22 mouse cellular contexts compared by ENCODE assay signal in the genomic region with DNA sequence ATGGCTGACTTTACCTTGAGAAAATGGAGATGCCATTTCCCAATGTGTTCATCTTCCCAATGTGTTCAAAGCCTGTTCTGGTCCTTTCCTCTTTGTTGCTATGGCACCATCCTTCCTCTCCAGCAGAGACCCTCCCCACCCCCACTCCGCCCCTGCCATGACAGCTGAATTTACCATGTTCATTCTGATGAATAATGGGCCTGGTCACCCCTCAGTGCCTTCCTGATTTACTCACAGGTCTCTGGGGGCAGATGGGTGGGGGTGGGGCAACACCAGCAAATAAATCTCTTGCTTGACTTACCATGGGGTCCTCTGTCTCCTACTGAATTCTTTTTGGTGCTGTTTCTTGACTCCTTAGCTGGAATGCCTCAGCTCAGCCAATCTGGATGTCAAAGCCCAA.
DNase-seq lines count a peak whose midpoint lies in the region; ATAC-seq and TF ChIP-seq lines count a peak whose summit lies in the region.
"Had no signal": no experiment of that assay in that cellular context is flagged by ENCODE, and none has a peak within 500 bp of the region (broad histone marks: within the 10 kb centered on the region; RNA-seq: fewer than 3 reads in every experiment).

No protein-coding gene starts in this region.

- no peaks in the 10 kb centered on the region for H3K79me2 ChIP-seq in CH12.LX (replicated peaks; ENCODE audit: control insufficient read depth, extremely low read depth, insufficient read depth, poor library complexity, severe bottlenecking)

- 36% methylated on average over 1 of the region's 1 CpGs for WGBS in kidney, embryonic 16.5 days
- 47% methylated on average over 1 of the region's 1 CpGs for WGBS in hindbrain, embryonic 11.5 days
- 36% methylated on average over 1 of the region's 1 CpGs for WGBS in neural tube, embryonic 11.5 days

- H3K4me3 ChIP-seq in kidney, embryonic 16.5 days (ENCODE audit: low read length) = no peak overlapping the region
- H3K4me3 ChIP-seq in CH12.LX (replicated peaks in 1 of 3; ENCODE audit: low read depth in 2 of 3, low read length in 2 of 3, poor library complexity in 1 of 3) = no peak overlapping the region
- H3K4me3 ChIP-seq in hindbrain, embryonic 11.5 days (ENCODE audit: low read depth, low read length) = no peak overlapping the region
- no peak overlapping the region for H3K4me3 ChIP-seq in neural tube, embryonic 11.5 days (ENCODE audit: low read depth, low read length)
- H3K4me3 ChIP-seq: embryonic facial prominence, embryonic 15.5 days; forebrain, embryonic 10.5 days; hindbrain, embryonic 15.5 days; liver, embryonic 13.5 days; lung, embryonic 15.5 days had no signal

- no peak overlapping the region for H3K27ac ChIP-seq in kidney, embryonic 16.5 days (ENCODE audit: low read length)
- H3K27ac ChIP-seq in CH12.LX (ENCODE audit: insufficient read depth, low read depth) = no peak overlapping the region
- no peak overlapping the region for H3K27ac ChIP-seq in hindbrain, embryonic 11.5 days (ENCODE audit: low read depth, low read length)
- H3K27ac ChIP-seq in neural tube, embryonic 11.5 days (ENCODE audit: low read depth, low read length) = no peak overlapping the region
- H3K27ac ChIP-seq: embryonic facial prominence, embryonic 15.5 days; forebrain, embryonic 10.5 days; hindbrain, embryonic 15.5 days; liver, embryonic 13.5 days; lung, embryonic 15.5 days; macrophage had no signal

- H3K27me3 ChIP-seq in kidney, embryonic 16.5 days (ENCODE audit: insufficient read depth, low read length) = no peaks in the 10 kb centered on the region
- no peaks in the 10 kb centered on the region for H3K27me3 ChIP-seq in CH12.LX (replicated peaks)
- no peaks in the 10 kb centered on the region for H3K27me3 ChIP-seq in hindbrain, embryonic 11.5 days (ENCODE audit: control insufficient read depth, insufficient read depth, low read length)
- H3K27me3 ChIP-seq in neural tube, embryonic 11.5 days (ENCODE audit: control insufficient read depth, insufficient read depth, low read length) = no peaks in the 10 kb centered on the region
- H3K27me3 ChIP-seq: embryonic facial prominence, embryonic 15.5 days; hindbrain, embryonic 15.5 days; liver, embryonic 13.5 days; lung, embryonic 15.5 days had no signal

- 0 out of 2 replicates have a peak, but pooled peaks cover 5% of the 10 kb centered on the region for H3K4me1 ChIP-seq in kidney, embryonic 16.5 days (ENCODE audit: insufficient read depth, low read length)
- H3K4me1 ChIP-seq in CH12.LX (ENCODE audit: control insufficient read depth in 1 of 2, insufficient read depth in 2 of 2) = peaks cover 0 to 7% of the 10 kb centered on the region in 2 experiments; a peak in 2 of 4 replicates
- no peaks in the 10 kb centered on the region; the same call in 1 of the 2 replicates for H3K4me1 ChIP-seq in hindbrain, embryonic 11.5 days (replicated peaks; ENCODE audit: control insufficient read depth, insufficient read depth, low read length)
- 0 out of 2 replicates have a peak, but pooled peaks cover 2% of the 10 kb centered on the region for H3K4me1 ChIP-seq in neural tube, embryonic 11.5 days (ENCODE audit: control insufficient read depth, insufficient read depth, low read length)
- H3K4me1 ChIP-seq: embryonic facial prominence, embryonic 15.5 days; hindbrain, embryonic 15.5 days; liver, embryonic 13.5 days; lung, embryonic 15.5 days had no signal

- intact Hi-C loops in heart, postnatal 10 days (cut with DNase I) = no loop called here

- TF ChIP-seq RAD21 in CH12.LX (IDR thresholded peaks at IDR 0.05; ENCODE audit: low read depth, low read length) = no peak

- no peak for DNase-seq in kidney, postnatal 14 days
- DNase-seq in CH12.LX (ENCODE audit: extremely low read depth) = peak; percentile 3
- DNase-seq in hindbrain, embryonic 11.5 days (ENCODE audit: low spot score) = peak; percentile 56
- DNase-seq in neural tube, embryonic 11.5 days (ENCODE audit: low spot score) = peak; percentile 53
- DNase-seq in heart, postnatal 10 days = no peak
- no peak for DNase-seq in layer of hippocampus, adult 8-10 months (ENCODE audit: low spot score in 2 of 2)
- DNase-seq: adrenal gland, postnatal 10 days; B cell, adult 2 months; cerebellum, adult 18-20 months; gastrocnemius, postnatal 10 days; heart, adult 18-20 months; kidney, adult 11 months; left cerebral cortex, postnatal 4 days; liver, embryonic 13.5 days; right cerebral cortex, postnatal 4 days; thymus, postnatal 25 days had no signal

- H3K36me3 ChIP-seq in kidney, embryonic 16.5 days (ENCODE audit: insufficient read depth, low read length) = no peaks in the 10 kb centered on the region
- H3K36me3 ChIP-seq in CH12.LX (replicated peaks in 1 of 2; ENCODE audit: control insufficient read depth in 1 of 2, insufficient read depth in 1 of 2, low read length in 1 of 2) = no peaks in the 10 kb centered on the region
- H3K36me3 ChIP-seq in hindbrain, embryonic 11.5 days (ENCODE audit: control insufficient read depth, insufficient read depth, low read length) = no peaks in the 10 kb centered on the region
- no peaks in the 10 kb centered on the region for H3K36me3 ChIP-seq in neural tube, embryonic 11.5 days (ENCODE audit: control insufficient read depth, insufficient read depth, low read length)
- H3K36me3 ChIP-seq: embryonic facial prominence, embryonic 15.5 days; forebrain, embryonic 10.5 days; hindbrain, embryonic 15.5 days; liver, embryonic 13.5 days; lung, embryonic 15.5 days had no signal

- no peak for TF ChIP-seq CTCF in CH12.LX (conservative IDR thresholded peaks at IDR 0.05 in 1 of 2, IDR thresholded peaks at IDR 0.05 in 1 of 2; ENCODE audit: low read depth in 2 of 2, low read length in 2 of 2)

- no peak for TF ChIP-seq POLR2A in CH12.LX (IDR thresholded peaks at IDR 0.05; ENCODE audit: low read depth, low read length)

- H3K4me2 ChIP-seq in kidney, embryonic 16.5 days (replicated peaks; ENCODE audit: low read depth, low read length) = no peak overlapping the region
- no peak overlapping the region for H3K4me2 ChIP-seq in CH12.LX (ENCODE audit: insufficient read depth, low read depth, poor library complexity, severe bottlenecking)
- no peak overlapping the region for H3K4me2 ChIP-seq in hindbrain, embryonic 11.5 days (replicated peaks; ENCODE audit: low read depth, low read length)
- no peak overlapping the region for H3K4me2 ChIP-seq in neural tube, embryonic 11.5 days (ENCODE audit: low read depth)
- H3K4me2 ChIP-seq: embryonic facial prominence, embryonic 15.5 days; hindbrain, embryonic 15.5 days; liver, embryonic 13.5 days; lung, embryonic 15.5 days had no signal

- no peaks in the 10 kb centered on the region for H3K9me3 ChIP-seq in kidney, embryonic 16.5 days (ENCODE audit: low read length)
- no peaks in the 10 kb centered on the region for H3K9me3 ChIP-seq in CH12.LX (replicated peaks; ENCODE audit: low read length)
- H3K9me3 ChIP-seq in hindbrain, embryonic 11.5 days (ENCODE audit: control insufficient read depth, low read length) = no peaks in the 10 kb centered on the region
- no peaks in the 10 kb centered on the region for H3K9me3 ChIP-seq in neural tube, embryonic 11.5 days (ENCODE audit: control insufficient read depth, low read length)
- H3K9me3 ChIP-seq: embryonic facial prominence, embryonic 15.5 days; forebrain, embryonic 10.5 days; hindbrain, embryonic 15.5 days; liver, embryonic 13.5 days; lung, embryonic 15.5 days had no signal

- dilution Hi-C loops in CH12.LX (cut with MboI; ENCODE audit: extremely low pct_ligation_motif_present, extremely low pct_unique_long_range_greater_than_20kb, low sequenced_read_pairs) = no loop called here

- ATAC-seq in kidney, embryonic 16.5 days (ENCODE audit: low FRiP score, low TSS enrichment) = peak; percentile 46; the same call in 1 of the 2 replicates
- ATAC-seq in hindbrain, embryonic 11.5 days (ENCODE audit: low FRiP score) = peak; percentile 92
- ATAC-seq in neural tube, embryonic 11.5 days (ENCODE audit: insufficient read depth, low FRiP score, low TSS enrichment) = peak; percentile 81

- no peak for TF ChIP-seq EP300 in CH12.LX (IDR thresholded peaks at IDR 0.05; ENCODE audit: low read length)

- in situ Hi-C loops in CH12.LX (cut with MboI; ENCODE audit: low pct_ligation_motif_present, low pct_unique_long_range_greater_than_20kb, low sequenced_read_pairs) = no loop called here

- H3K9ac ChIP-seq in kidney, embryonic 16.5 days (replicated peaks; ENCODE audit: low read length) = no peak overlapping the region
- no peak overlapping the region for H3K9ac ChIP-seq in CH12.LX (ENCODE audit: insufficient read depth, low read depth)
- no peak overlapping the region for H3K9ac ChIP-seq in hindbrain, embryonic 11.5 days (ENCODE audit: low read depth, low read length)
- no peak overlapping the region for H3K9ac ChIP-seq in neural tube, embryonic 11.5 days (ENCODE audit: low read length)
- H3K9ac ChIP-seq: embryonic facial prominence, embryonic 15.5 days; hindbrain, embryonic 15.5 days; liver, embryonic 13.5 days; lung, embryonic 15.5 days had no signal

TF ChIP-seq in CH12.LX, 34 proteins besides CTCF, POLR2A, EP300 and RAD21:
- TF ChIP-seq BHLHE40 (IDR thresholded peaks at IDR 0.05; ENCODE audit: low read depth, low read length) (no peak), GABPA (IDR thresholded peaks at IDR 0.05; ENCODE audit: insufficient replicate concordance, low read depth, low read length) (no peak), TBP (conservative IDR thresholded peaks at IDR 0.05; ENCODE audit: low read depth, low read length) (no peak), MEF2A (IDR thresholded peaks at IDR 0.05; ENCODE audit: borderline replicate concordance, low read depth, low read length) (no peak), TCF12 (IDR thresholded peaks at IDR 0.05; ENCODE audit: low read depth, low read length) (no peak), ZKSCAN1 (IDR thresholded peaks at IDR 0.05; ENCODE audit: borderline replicate concordance, low read depth, low read length) (no peak), ETS1 (conservative IDR thresholded peaks at IDR 0.05; ENCODE audit: low read depth, low read length) (no peak), NRF1 (IDR thresholded peaks at IDR 0.05; ENCODE audit: low read depth, low read length) (no peak), SIN3A (IDR thresholded peaks at IDR 0.05; ENCODE audit: low read length) (no peak), SMC3 (IDR thresholded peaks at IDR 0.05; ENCODE audit: low read depth, low read length) (no peak), ZNF384 (IDR thresholded peaks at IDR 0.05; ENCODE audit: low read depth, low read length) (no peak), ELF1 (IDR thresholded peaks at IDR 0.05; ENCODE audit: low read depth, low read length) (no peak), POLR2AphosphoS2 (IDR thresholded peaks at IDR 0.05; ENCODE audit: low read depth, low read length) (no peak), ZMIZ1 (IDR thresholded peaks at IDR 0.05; ENCODE audit: low read depth, low read length) (no peak), ZC3H11A (IDR thresholded peaks at IDR 0.05; ENCODE audit: low read depth, low read length) (no peak), RCOR1 (conservative IDR thresholded peaks at IDR 0.05; ENCODE audit: low read depth, low read length) (no peak), E2F4 (IDR thresholded peaks at IDR 0.05; ENCODE audit: insufficient replicate concordance, low read depth, low read length) (no peak)

Comparison
In these comparisons a context has a peak if more than half of its experiments do, and no peak if none do; other contexts are left out.
1. DNase-seq: peak in CH12.LX (single experiment), hindbrain, embryonic 11.5 days (single experiment) and neural tube, embryonic 11.5 days (single experiment); none in kidney, postnatal 14 days (single experiment), heart, postnatal 10 days (0 of 2) and layer of hippocampus, adult 8-10 months (0 of 2).
2. Peak in every context shown above with its lines, with median percentiles within 50 percentile points of each other: ATAC-seq.